Mouse (Mus musculus) bone marrow, adult 2 months (tissue): Measurements from ENCODE around the gene Mocs1.

ENCODE experiments used
- CTCF ChIP-seq: fragments of 200-500 bp; IDR thresholded peaks from 2 replicates; pipeline ENCODE4 v1.5.1; 2011; ENCODE audit warnings: low read length, control low read depth; ENCODE audit not compliant: control insufficient read depth, insufficient read depth
- POLR2A ChIP-seq: fragments of 200-500 bp; IDR thresholded peaks from 2 replicates; pipeline ENCODE4 v1.6.1; 2011; ENCODE audit warnings: low read depth, mild to moderate bottlenecking, control low read depth, low read length, borderline replicate concordance; ENCODE audit not compliant: control insufficient read depth

DNA sequence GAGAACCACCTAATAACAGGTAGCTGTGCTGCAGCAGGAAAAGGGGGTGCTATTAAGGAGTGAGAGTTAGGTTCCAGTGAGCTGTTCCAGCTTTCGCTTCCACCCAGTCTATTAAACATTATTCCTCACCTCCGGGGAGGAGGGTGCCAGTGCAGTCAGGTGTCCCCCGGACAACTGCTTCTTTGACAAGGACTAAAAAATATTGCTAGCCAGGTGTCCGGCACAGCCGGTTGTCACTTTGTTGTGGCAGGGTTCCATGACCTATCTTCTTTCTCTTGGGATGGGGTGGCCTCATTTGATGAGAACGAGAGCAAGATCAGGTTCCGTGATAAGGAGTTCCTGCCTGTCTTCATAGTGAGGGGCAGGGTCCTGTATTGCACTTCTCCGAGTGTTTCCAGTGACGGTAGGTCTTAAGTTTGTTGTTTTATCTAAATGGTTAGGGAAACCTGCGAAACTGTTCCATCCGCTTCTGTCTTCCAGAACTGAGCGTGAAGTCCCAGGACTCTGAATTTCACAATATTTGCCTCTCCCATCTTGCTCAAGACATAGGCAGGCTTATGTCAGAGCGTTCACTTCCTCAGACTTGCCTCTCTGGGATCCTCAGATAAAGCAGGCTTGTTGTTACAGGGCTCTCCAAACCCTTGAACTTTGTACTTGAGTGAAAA, 721 bp downstream of the Mocs1 start:
- no peak for TF ChIP-seq CTCF
- no peak for TF ChIP-seq POLR2A
